Mouse (Mus musculus): Measurements from ENCODE around the gene Fhad1.

DNA sequence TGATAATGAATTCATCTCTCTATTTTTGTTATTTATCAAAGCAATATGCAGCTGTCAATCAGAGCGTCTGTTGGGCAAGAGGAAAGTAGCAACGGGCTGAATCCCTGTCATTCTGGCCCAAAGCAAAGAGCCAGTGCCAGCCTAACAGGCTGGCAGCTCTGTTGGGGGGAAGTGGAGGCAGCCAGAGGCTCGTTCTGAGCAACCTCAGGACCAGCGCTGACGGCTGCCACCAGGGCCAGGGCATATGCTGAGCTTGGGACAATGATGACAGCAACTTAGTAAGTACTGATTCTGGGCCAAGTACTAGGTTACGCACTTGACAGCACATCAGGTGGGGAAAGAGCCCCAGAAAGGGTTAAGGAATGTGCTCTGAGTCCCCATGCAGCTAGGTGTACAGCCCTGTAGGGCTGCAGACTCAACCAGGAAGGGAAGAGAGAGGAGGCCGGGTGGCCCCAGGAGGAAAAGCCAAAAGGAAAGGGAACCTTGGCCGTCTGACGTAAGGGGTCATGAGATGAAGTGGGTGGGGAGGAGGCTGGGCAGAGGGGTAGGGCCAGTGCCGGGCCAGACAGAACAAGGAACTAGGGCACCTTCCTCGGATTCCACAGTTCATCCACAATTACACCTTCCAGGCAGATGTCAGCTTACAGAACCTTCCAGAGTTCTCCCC is 144.1 kb downstream of the Fhad1 start:
- no peak for TF ChIP-seq CTCF (IDR thresholded peaks at IDR 0.05; ENCODE audit: control insufficient read depth, insufficient read depth, low read length)
- no peak for TF ChIP-seq POLR2A (IDR thresholded peaks at IDR 0.05; ENCODE audit: borderline replicate concordance, control insufficient read depth, low read depth, low read length)

All from bone marrow, adult 2 months (tissue).